Mouse (Mus musculus) 3134 (cell line): ENCODE measurements around the gene Lrmp.
"Not testable (repeated sequence)": the region's sequence is repeated elsewhere in the genome, so short reads cannot be mapped to it uniquely, and the experiment has no call there.

ENCODE experiments used
- DNase-seq: peaks from one replicate; pipeline ENCODE4 v3.0.0-alpha.2; 2011; ENCODE audit warnings: low spot score; ENCODE audit not compliant: insufficient read length; ENCODE audit errors: extremely low read depth

The Lrmp gene

DNA sequence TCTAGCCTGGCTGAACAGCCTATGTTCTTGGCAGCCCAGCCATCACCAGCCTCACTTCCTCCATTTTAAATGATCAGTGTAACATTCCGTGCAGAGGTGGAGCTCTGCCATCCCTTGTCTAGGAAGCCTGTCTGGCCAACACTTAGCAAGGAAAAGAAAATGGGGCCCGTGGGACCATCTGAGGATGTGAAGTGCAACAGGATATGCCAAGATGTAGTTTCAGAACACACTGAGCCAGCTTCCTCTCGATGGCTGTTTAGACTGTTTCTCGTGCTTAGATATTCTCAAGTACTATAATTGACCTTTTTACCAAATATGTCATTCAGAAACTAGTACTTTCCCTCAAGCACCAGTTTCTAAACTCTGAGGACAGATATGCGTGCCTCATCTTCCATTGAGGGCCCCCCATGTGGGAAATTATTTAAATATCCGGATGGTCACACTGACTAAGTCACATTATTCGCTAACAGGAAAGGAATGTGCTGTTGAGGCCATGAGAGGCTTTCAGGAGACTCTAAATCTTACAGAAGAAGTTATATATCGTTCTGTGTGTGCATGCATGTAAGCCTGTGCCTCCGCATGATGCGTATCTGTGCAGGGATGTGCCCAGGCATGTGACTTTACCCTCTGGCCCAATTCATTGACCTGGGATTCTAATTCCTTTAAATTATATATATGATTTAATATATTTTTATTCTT lies 11.1 kb upstream of the Lrmp start:
- no peak for DNase-seq

DNA sequence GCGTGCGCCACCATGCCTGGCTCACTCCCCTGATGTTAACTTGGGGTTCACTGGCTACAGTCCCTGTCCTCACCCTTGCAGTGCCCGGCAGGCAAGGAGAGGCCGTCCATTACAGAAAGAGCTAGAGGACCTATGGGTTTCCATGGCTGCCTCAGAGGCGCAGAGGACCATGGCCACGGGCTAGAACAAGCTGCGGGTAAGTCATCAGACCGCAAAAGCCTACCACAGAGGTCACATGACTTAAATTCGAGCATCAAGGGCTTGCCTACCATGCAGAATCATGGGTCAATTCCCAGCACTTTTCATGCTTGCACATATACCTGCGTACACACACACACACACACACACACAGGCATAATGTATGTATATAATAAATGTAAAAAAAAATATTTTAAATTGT lies 10.0 kb upstream of the Lrmp start:
- DNase-seq: no peak

DNA sequence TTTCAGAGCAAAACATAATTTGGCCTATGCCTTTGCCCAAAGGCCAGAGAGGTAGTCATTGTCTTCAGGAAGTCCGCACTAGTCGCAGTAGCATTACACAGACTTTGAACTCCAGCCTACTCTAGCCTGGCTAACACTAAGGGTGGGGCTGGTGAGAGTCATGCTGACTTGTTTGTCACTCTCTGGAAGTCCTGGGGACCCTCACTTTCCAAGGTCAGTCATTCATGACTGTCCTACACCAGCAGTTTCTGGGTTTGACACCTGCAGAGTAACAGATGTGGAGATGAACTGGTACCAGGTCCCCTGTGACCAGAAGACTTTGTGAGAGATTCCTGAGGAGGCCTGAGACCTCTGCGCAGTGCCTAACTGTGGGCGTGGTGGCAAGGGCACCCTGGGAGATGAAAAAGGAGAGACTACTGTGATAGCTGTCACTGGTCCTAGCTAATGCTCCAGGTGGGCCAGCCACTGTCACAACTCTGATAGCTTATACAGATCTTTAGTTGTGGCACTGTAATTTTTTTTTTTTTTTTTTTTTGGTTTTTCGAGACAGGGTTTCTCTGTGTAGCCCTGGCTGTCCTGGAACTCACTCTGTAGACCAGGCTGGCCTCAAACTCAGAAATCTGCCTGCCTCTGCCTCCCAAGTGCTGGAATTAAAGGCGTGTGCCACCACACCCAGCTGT lies 9.2 kb upstream of the Lrmp start:
- DNase-seq: no peak

GRCm38 (mm10) chr6:145110786-145111185 lies 4.7 kb upstream of the Lrmp start:
- DNase-seq: peak; percentile 63

- DNase-seq: no peak
Observed at GRCm38 (mm10) chr6:145112865-145113264, 2.6 kb upstream of the Lrmp start.

- peak; percentile 65 for DNase-seq
Observed at GRCm38 (mm10) chr6:145114561-145114960, 892 bp upstream of the Lrmp start.

DNA sequence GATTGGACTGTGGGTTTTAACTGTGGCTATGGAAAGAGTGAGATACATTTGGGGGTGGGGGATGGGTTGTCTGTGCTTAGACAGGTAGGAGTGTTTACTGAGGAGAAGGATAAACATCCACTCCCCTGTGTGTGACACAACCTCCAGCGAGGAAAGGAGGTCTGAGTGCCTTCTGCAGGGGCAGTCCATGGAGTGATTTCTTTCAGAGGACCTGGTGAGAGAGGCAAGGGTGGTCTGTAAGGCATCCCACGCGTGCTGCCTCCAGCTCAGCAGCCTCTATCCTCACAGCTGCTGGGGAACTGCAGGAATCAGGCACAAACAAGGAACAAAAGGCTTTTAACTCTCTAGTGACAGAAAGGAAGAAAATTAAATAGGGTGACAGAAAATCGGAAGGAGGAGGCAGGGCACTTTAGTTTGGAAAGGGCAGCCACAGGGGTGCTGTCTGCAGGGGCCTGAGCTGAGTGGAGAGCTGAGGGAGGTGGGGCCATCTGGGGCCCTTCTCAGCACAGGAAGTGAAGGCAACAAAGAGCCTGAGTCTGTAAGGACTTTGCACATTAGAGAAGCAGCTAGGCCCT lies 732 bp downstream of the Lrmp start:
- DNase-seq: no peak

- no peak for DNase-seq
Observed at GRCm38 (mm10) chr6:145120086-145120485, 4.6 kb downstream of the Lrmp start.

DNA sequence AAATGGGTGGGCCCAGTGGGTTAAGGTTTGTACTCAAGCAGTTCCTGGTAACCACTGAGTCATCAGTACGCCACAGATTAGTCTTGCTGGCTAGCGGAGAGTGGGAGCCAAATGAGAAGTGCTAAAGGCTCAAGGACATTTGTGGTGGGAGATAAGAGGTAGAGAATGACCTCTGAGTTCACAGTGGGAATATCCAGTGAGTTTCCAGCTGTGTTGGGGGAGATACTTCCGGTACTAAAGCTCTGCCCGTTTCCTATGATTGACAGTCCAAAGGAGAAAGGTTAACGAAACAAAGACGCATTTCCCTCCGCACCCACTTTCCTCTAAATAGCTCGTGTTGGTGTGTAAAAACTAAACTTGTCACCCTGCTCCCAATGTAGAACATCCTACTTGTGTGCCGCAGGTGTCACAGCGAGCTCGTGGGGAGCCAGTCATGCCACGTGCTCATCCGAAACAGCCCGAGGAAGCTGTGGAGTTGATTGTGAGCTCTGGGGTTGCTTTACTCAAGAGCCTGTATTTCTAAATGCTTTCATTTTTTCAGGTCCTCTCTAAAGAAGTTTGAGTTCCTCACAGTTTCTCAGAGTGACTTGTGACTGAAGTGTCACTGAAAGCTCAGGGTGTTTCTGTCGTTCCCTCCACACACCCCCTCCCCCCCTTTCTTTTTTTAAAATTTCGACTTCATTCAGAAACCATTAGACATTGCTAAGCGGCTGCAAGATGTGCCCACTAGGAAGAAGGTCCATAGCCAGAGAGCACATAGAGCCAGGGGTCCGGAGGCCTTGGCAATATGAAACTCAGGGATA lies 5.5 kb downstream of the Lrmp start:
- DNase-seq: no peak

- no peak for DNase-seq
Observed at GRCm38 (mm10) chr6:145121590-145122420, 6.4 kb downstream of the Lrmp start.

DNA sequence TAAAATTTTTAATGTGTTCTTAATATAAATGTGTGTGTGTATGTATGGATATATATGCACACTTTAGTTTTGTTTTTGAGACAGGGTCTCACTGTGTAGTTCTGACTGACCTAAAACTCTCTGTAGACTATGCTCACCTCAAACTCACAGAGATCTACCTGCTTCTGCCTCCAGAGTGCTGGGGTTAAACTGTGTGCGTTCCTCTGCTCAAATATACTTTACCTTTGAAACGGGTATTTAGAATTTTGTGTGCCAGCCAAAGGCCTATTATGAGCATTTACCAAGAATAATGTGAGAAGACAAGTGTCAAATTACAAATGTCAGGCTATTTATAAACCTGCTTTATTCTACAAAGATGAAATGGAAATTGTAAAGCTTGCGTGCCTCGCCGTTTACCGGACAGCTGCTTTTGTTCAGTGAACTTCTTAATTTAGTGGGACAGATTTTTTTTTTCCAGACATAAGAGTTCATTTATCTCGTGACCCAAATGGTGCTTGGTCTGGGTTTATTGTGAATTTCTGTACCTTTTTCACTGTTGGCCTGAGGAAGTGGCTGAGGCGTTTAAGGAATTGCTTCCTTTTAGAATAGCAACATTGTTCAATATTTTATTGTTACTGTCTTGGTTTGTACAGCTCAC lies 7.1 kb downstream of the Lrmp start:
- no peak for DNase-seq

DNA sequence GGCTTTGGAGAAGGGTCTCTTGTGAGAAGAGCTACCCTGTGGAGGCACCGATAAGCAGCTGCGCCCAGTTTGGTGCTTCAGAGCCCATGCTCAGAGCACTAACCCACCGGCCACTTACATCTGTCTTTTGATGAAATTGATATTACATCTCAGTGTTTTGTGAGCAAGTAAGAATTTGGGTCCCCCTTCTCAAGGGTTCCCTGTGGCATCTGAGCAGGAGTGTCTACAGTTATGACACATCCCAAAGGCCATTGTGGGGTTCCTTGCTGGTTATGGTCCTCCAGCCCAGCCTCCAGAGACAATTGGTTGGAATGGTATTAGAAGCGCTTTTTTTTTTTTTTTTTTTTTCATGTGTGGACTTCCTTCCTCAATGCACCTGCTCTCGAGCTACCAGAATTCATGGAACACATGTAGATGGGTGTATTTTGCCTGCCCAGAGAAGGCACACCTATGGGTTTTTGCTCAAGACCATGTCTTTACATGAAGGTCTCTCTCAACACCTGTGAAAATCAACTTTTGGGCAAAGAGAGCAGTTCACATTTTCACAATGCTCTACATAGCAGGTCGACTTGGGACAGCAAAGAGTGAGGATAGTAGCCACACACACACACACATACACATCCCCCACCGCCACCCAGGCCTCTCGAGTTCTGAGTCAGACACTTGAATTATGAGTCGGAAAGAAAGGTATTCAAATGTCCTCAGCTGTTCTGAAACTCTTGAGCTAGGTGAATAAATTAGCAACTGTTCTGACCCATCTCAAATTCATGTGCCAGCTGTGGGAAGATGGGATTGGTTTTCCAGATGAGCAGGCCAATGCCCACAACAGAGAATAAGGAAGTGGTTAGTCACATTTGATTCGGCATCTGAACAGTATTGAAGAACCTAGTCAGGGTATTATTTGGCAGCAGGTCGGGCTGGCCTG lies 7.9 kb downstream of the Lrmp start:
- no peak for DNase-seq

- DNase-seq: no peak
Observed at GRCm38 (mm10) chr6:145124621-145125020, 9.2 kb downstream of the Lrmp start.

DNA sequence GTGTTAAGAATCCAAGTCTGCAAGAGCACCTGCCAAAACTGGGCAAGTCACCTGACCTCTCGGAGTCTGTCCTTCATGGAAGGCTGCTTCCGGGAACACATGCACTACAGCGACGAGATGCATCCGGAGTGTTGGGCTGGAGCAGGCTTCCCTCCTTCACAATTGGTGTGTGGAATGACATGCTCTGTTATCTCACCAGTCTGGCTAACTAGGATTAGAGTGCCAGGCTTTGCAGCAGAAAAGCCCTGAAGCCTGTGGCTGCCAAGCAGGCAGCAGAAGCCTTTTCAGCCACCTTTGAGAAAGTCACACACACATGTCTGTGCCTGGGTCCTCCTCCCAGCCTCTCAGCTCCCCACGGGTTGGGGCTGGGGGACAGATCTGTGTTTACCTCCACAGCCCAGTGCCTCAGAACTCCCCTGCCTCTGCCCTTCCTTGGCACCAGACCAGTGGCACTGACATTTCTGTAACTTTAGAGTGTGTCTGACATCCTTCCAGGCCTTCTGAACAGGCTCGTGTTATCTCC lies 10.2 kb downstream of the Lrmp start:
- no peak for DNase-seq

DNA sequence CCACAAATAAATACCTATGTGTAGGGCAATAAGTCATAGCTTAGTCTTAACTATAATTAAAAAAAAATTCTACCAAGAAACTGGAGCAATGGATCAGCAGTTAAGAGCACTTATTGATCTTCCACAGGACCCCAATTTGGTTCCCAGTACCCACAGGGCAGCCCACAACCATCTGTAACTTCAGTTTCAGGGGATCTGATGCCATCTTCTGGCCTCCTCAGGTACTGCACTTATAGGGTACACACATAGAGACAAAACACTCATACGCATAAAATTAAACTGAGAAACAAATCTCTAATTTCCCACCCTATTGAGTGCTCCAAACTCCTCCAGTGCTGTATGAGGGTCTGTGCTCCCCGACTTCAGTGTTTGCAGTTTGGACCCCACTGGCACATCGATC lies 12.2 kb downstream of the Lrmp start:
- no peak for DNase-seq

DNA sequence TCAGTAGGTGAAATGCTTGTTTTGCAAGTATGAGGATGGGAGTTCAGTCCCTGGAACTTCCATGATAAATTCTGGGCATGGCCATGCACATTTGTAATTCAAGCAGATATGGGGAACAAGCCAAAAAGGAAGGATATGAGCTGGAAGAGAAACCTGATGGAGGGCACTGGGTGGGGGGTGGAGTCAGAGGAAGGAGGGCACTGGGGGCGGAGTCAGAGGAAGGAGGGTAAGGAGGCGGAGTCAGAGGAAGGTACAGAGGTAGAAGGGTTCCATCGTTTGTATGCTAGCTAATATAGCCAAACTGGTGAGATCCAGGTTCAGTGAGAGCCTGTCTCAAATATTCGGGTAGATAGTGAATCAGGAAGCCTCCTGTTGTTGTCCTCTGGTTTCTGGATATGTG lies 14.1 kb downstream of the Lrmp start:
- no peak for DNase-seq

DNA sequence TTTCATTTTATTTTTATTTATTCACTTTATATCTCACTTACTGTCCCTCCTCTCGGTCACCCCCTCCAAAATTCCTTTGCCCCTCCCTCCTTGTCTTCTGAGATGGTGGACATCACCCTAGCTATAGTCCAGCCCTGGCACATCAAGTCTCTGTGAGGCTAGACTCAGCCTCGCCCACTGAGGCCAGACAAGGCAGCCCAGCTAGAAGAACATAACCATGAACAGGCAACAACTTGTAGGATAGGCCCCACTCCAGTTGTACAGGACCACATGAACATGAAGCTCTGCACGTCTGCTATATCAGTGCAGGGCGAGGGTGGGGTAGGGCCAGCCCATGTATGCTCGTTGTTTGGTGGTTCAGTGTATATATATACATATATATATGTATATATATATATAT lies 16.5 kb downstream of the Lrmp start:
- DNase-seq: no peak

- DNase-seq: not testable (repeated sequence)
Observed at GRCm38 (mm10) chr6:145132969-145133368, 17.5 kb downstream of the Lrmp start.

DNA sequence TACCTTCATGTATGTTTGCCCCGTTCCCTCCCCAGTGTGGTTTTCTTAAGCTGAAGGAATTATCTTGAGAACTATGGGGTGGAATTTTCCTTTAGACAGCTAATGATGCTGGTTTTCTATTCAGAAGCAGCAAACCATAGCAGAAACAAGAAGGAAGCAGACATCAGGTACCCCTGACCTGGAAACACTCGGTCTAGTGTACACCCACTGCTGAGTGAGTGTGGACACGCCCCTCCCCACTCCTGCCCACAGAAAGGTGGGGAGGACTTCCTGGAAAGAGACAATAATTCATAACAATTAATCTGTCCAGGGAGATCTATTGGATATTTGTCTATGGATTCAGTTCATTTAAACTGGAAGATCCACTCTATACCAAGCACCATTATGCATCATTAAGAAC lies 19.8 kb downstream of the Lrmp start:
- no peak for DNase-seq
